Mouse (Mus musculus): Measurements from ENCODE around the gene Tjp1. TPM values are rescaled to one million over a fixed set of nuclear protein-coding genes. Genes with fewer than 3 reads are reported as not detected.

The Tjp1 gene
- total and polyA plus RNA-seq, 3 experiments = not detected

DNA sequence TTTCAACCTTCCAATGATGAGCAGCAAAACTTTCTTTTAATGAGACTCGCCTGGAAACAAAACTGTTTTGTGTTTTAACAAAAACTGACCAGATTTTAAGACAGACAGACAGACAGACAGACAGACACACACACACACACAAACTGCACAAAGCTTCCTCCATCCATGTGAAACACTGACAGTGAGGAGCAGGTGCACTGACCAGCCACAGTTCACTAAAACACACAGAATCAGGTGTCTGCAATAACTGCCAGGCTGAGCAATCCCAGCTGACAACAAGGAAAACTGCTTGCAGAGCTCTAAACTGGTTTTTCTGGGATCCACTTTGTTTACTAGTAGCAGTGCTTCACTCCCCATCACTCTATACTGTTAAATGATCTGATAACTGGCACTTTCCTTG, 171.4 kb downstream of the Tjp1 start:
- TF ChIP-seq TCF12 (IDR thresholded peaks at IDR 0.05; ENCODE audit: low read depth, low read length) (no peak), USF2 (conservative IDR thresholded peaks at IDR 0.05; ENCODE audit: low read depth, low read length) (no peak), ZMIZ1 (IDR thresholded peaks at IDR 0.05; ENCODE audit: low read depth, low read length) (no peak), CHD2 (IDR thresholded peaks at IDR 0.05; ENCODE audit: low read length) (no peak), E2F4 (IDR thresholded peaks at IDR 0.05; ENCODE audit: insufficient replicate concordance, low read depth, low read length) (no peak), POLR2A (IDR thresholded peaks at IDR 0.05; ENCODE audit: low read depth, low read length) (no peak), MYC (IDR thresholded peaks at IDR 0.05; ENCODE audit: low read depth, low read length) (no peak), MXI1 (IDR thresholded peaks at IDR 0.05; ENCODE audit: low read depth, low read length) (no peak)
- no peak for DNase-seq (ENCODE audit: extremely low read depth)
- Histone ChIP-seq H3K4me2 (ENCODE audit: insufficient read depth, low read depth, poor library complexity, severe bottlenecking) (no peak overlapping the region), H3K36me3 (replicated peaks in 1 of 2; ENCODE audit: control insufficient read depth in 1 of 2, insufficient read depth in 1 of 2, low read length in 1 of 2) (no peaks in the 10 kb centered on the region), H3K27ac (ENCODE audit: insufficient read depth, low read depth) (no peak overlapping the region), H3K9me3 (replicated peaks; ENCODE audit: low read length) (no peaks in the 10 kb centered on the region), H3K9ac (ENCODE audit: insufficient read depth, low read depth) (no peak overlapping the region), H3K27me3 (replicated peaks) (peaks cover 10% of the 10 kb centered on the region), H3K4me3 (replicated peaks in 1 of 3; ENCODE audit: low read depth in 2 of 3, low read length in 2 of 3, poor library complexity in 1 of 3) (no peak overlapping the region), H3K79me2 (replicated peaks; ENCODE audit: control insufficient read depth, extremely low read depth, insufficient read depth, poor library complexity, severe bottlenecking) (no peaks in the 10 kb centered on the region), H3K4me1 (ENCODE audit: control insufficient read depth in 1 of 2, insufficient read depth in 2 of 2) (no peaks in the 10 kb centered on the region)
- in situ Hi-C loops (cut with MboI; ENCODE audit: low pct_ligation_motif_present, low pct_unique_long_range_greater_than_20kb, low sequenced_read_pairs) = no loop called here
- dilution Hi-C loops (cut with MboI; ENCODE audit: extremely low pct_ligation_motif_present, extremely low pct_unique_long_range_greater_than_20kb, low sequenced_read_pairs) = no loop called here

DNA sequence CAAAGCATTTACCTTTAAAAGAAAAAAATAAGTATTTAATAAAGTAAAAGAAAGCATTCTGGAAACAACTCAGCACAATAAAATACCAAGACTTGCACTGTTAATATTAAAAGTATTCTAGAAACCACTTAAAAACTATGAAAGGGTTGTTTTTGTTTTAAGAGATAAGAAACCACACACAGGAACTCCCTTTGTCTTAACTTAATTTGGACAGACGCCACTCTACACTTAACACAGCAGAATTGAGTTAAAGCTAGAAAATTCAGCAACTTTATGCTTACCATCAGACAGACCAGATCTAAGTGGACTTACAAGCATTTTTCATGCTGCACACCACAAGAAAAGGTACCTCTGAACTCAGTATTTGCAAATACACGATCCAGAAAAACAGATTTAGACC, 172.7 kb downstream of the Tjp1 start:
- no peak overlapping the region for H3K27ac ChIP-seq (ENCODE audit: insufficient read depth, low read depth)
- no peak overlapping the region for H3K4me3 ChIP-seq (replicated peaks in 1 of 3; ENCODE audit: low read depth in 2 of 3, low read length in 2 of 3, poor library complexity in 1 of 3)
- H3K4me2 ChIP-seq (ENCODE audit: insufficient read depth, low read depth, poor library complexity, severe bottlenecking) = no peak overlapping the region
- peaks cover 8% of the 10 kb centered on the region for H3K27me3 ChIP-seq (replicated peaks)
- H3K4me1 ChIP-seq (ENCODE audit: control insufficient read depth in 1 of 2, insufficient read depth in 2 of 2) = no peaks in the 10 kb centered on the region
- no peaks in the 10 kb centered on the region for H3K79me2 ChIP-seq (replicated peaks; ENCODE audit: control insufficient read depth, extremely low read depth, insufficient read depth, poor library complexity, severe bottlenecking)
- DNase-seq (ENCODE audit: extremely low read depth) = no peak
- no peaks in the 10 kb centered on the region for H3K36me3 ChIP-seq (replicated peaks in 1 of 2; ENCODE audit: control insufficient read depth in 1 of 2, insufficient read depth in 1 of 2, low read length in 1 of 2)
- no peak overlapping the region for H3K9ac ChIP-seq (ENCODE audit: insufficient read depth, low read depth)
- dilution Hi-C loops (cut with MboI; ENCODE audit: extremely low pct_ligation_motif_present, extremely low pct_unique_long_range_greater_than_20kb, low sequenced_read_pairs) (no loop called here), in situ Hi-C loops (cut with MboI; ENCODE audit: low pct_ligation_motif_present, low pct_unique_long_range_greater_than_20kb, low sequenced_read_pairs) (no loop called here)
- TF ChIP-seq SIN3A (IDR thresholded peaks at IDR 0.05; ENCODE audit: low read length) (no peak), USF1 (IDR thresholded peaks at IDR 0.05; ENCODE audit: low read depth, low read length) (no peak), MYC (IDR thresholded peaks at IDR 0.05; ENCODE audit: low read depth, low read length) (no peak), NELFE (IDR thresholded peaks at IDR 0.05; ENCODE audit: low read depth, low read length) (no peak), GABPA (IDR thresholded peaks at IDR 0.05; ENCODE audit: insufficient replicate concordance, low read depth, low read length) (no peak), UBTF (IDR thresholded peaks at IDR 0.05; ENCODE audit: low read depth, low read length) (no peak), SMC3 (IDR thresholded peaks at IDR 0.05; ENCODE audit: low read depth, low read length) (no peak), EP300 (IDR thresholded peaks at IDR 0.05; ENCODE audit: low read length) (no peak), MAX (IDR thresholded peaks at IDR 0.05; ENCODE audit: low read length) (no peak), PAX5 (IDR thresholded peaks at IDR 0.05; ENCODE audit: low read length) (no peak), E2F4 (IDR thresholded peaks at IDR 0.05; ENCODE audit: insufficient replicate concordance, low read depth, low read length) (no peak), CTCF (conservative IDR thresholded peaks at IDR 0.05 in 1 of 2, IDR thresholded peaks at IDR 0.05 in 1 of 2; ENCODE audit: low read depth in 2 of 2, low read length in 2 of 2) (no peak), MAFK (IDR thresholded peaks at IDR 0.05; ENCODE audit: insufficient replicate concordance, low read length) (no peak), ZC3H11A (IDR thresholded peaks at IDR 0.05; ENCODE audit: low read depth, low read length) (no peak), MEF2A (IDR thresholded peaks at IDR 0.05; ENCODE audit: borderline replicate concordance, low read depth, low read length) (no peak), RAD21 (IDR thresholded peaks at IDR 0.05; ENCODE audit: low read depth, low read length) (no peak), NRF1 (IDR thresholded peaks at IDR 0.05; ENCODE audit: low read depth, low read length) (no peak)
- no peaks in the 10 kb centered on the region for H3K9me3 ChIP-seq (replicated peaks; ENCODE audit: low read length)
